Mouse (Mus musculus) spleen, adult 2 months (tissue): ENCODE measurements at regions not wholly inside any gene's neighbourhood (a gene's known extent, or its start where the extent isn't known, plus 50 kb on each side); places are given as distances from the start of the nearest gene placed in this dataset.

ENCODE experiments used
- CTCF ChIP-seq: fragments of 200-500 bp; IDR thresholded peaks from 2 replicates; pipeline ENCODE4 v1.5.1; 2011; ENCODE audit warnings: mild to moderate bottlenecking, inconsistent platforms; ENCODE audit not compliant: insufficient read depth, insufficient read length, insufficient replicate concordance; ENCODE audit errors: extremely low read depth
- POLR2A ChIP-seq: fragments of 200-500 bp; IDR thresholded peaks from 2 replicates; pipeline ENCODE4 v1.6.1; 2011; ENCODE audit warnings: low read depth, low read length, inconsistent platforms

DNA sequence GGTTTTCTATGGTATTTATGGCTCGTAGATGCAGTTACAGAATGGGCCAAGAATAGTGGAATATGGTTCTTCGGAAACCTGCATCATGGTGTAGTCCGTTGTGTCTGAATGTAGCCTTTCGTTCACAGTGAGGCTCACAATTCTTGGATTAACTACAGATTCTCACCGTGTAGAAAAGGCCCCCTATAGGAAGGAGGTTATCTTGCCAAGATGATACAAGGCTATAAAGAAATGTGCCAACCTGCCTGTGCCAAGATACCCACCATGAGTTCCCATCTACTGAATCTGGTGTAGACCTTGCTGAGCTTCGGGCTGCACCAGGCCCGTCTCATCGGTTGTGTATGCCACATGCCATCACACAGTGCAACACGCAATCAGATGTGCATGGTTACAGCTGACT is 560.2 kb upstream of the Slc35b3 start:
- TF ChIP-seq CTCF (no peak), POLR2A (no peak)
